Mouse (Mus musculus) limb, embryonic 13.5 days (tissue): ENCODE measurements around the gene Cyth2. TPM values are rescaled to one million over a fixed set of nuclear protein-coding genes. Genes with fewer than 3 reads are reported as not detected.

ENCODE experiments used
- ATAC-seq: fragments of 200-750 bp; cut with Nextera tagmentation; 2 replicates; pipeline ENCODE4 v1.8.0; 2017; ENCODE audit warnings: low read depth, moderate number of reproducible peaks, moderate TSS enrichment; ENCODE audit not compliant: low FRiP score
- H3K27ac ChIP-seq: fragments of 300-500 bp; sonication (generic); 2 replicates; pipeline ENCODE4 v1.5.1; 2015; ENCODE audit warnings: inconsistent platforms, mild to moderate bottlenecking, moderate library complexity
- H3K27me3 ChIP-seq: fragments of 300-500 bp; sonication (generic); 2 replicates; pipeline ENCODE4 v1.6.1; 2015; ENCODE audit warnings: mild to moderate bottlenecking, inconsistent platforms
- H3K36me3 ChIP-seq: fragments of 300-500 bp; sonication (generic); 2 replicates; pipeline ENCODE4 v1.6.1; 2015; ENCODE audit warnings: inconsistent platforms, mild to moderate bottlenecking, moderate library complexity
- H3K4me1 ChIP-seq: fragments of 300-500 bp; sonication (generic); 2 replicates; pipeline ENCODE4 v1.6.1; 2015; ENCODE audit warnings: inconsistent platforms
- H3K4me2 ChIP-seq: fragments of 300-500 bp; sonication (generic); replicated peaks from 2 replicates; pipeline ENCODE4 v1.6.1; 2015; ENCODE audit warnings: inconsistent platforms, mild to moderate bottlenecking, moderate library complexity
- H3K4me3 ChIP-seq: fragments of 300-500 bp; sonication (generic); 2 replicates; pipeline ENCODE4 v1.5.1; 2015; ENCODE audit warnings: moderate library complexity, mild to moderate bottlenecking, inconsistent platforms
- H3K9ac ChIP-seq: fragments of 300-500 bp; sonication (generic); 2 replicates; pipeline ENCODE4 v1.6.1; 2015; ENCODE audit warnings: mild to moderate bottlenecking, inconsistent platforms
- H3K9me3 ChIP-seq: fragments of 300-500 bp; sonication (generic); 2 replicates; pipeline ENCODE4 v1.6.1; 2016; ENCODE audit warnings: inconsistent platforms
- WGBS: fragments of 180-500 bp; shearing (Covaris S2); methylation state at CpG from one replicate; pipeline ENCODE4 v1.1.7; 2015; 5-methylcytosine and 5-hydroxymethylcytosine counted together
- polyA plus RNA-seq: library from polyadenylated mRNA; unstranded; fragments of >200 nt; fragmentation: Nextera tagmentation; extraction: Ambion mirVana; gene quantifications from 2 replicates; pipeline ENCODE4 v1.2.1, GENCODE M21; 2015

Gene Cyth2
- polyA plus RNA-seq, 1 experiment from 2014 or later: 135 TPM

- H3K4me3 ChIP-seq: no peak overlapping the region
- no peaks in the 10 kb centered on the region for H3K9me3 ChIP-seq
- H3K27ac ChIP-seq: no peak overlapping the region
- H3K4me1 ChIP-seq: peaks cover 21% of the 10 kb centered on the region
- H3K36me3 ChIP-seq: peaks cover 73% of the 10 kb centered on the region
- peaks cover 31% of the 10 kb centered on the region for H3K27me3 ChIP-seq
- ATAC-seq: no peak
- no peak overlapping the region for H3K4me2 ChIP-seq
- 84% methylated on average over 24 of the region's 44 CpGs for WGBS
- H3K9ac ChIP-seq: no peak overlapping the region
These were observed 20.3 kb downstream of the Cyth2 start for GRCm38 (mm10) chr7:45793969-45794585.

GRCm38 (mm10) chr7:45793240-45793639 lies 21.1 kb downstream of the Cyth2 start:
- Histone ChIP-seq H3K36me3 (peaks cover 82% of the 10 kb centered on the region), H3K27me3 (peaks cover 23% of the 10 kb centered on the region), H3K4me1 (peaks cover 16% of the 10 kb centered on the region), H3K9me3 (no peaks in the 10 kb centered on the region), H3K9ac (no peak overlapping the region), H3K4me2 (no peak overlapping the region), H3K27ac (no peak overlapping the region), H3K4me3 (no peak overlapping the region)
- 83% methylated on average over 22 of the region's 24 CpGs for WGBS
- no peak for ATAC-seq

GRCm38 (mm10) chr7:45791756-45792490 lies 22.5 kb downstream of the Cyth2 start:
- H3K27me3 ChIP-seq: peaks cover 10% of the 10 kb centered on the region
- WGBS: 73% methylated on average over 17 of the region's 17 CpGs
- no peak overlapping the region for H3K4me2 ChIP-seq
- ATAC-seq: no peak
- H3K9me3 ChIP-seq: no peaks in the 10 kb centered on the region
- H3K9ac ChIP-seq: no peak overlapping the region
- H3K36me3 ChIP-seq: peaks cover 90% of the 10 kb centered on the region
- H3K27ac ChIP-seq: no peak overlapping the region
- H3K4me1 ChIP-seq: peaks cover 13% of the 10 kb centered on the region
- H3K4me3 ChIP-seq: no peak overlapping the region

GRCm38 (mm10) chr7:45790721-45791120 lies 23.7 kb downstream of the Cyth2 start:
- Histone ChIP-seq H3K27ac (no peak overlapping the region), H3K27me3 (no peaks in the 10 kb centered on the region), H3K36me3 (peaks cover 82% of the 10 kb centered on the region), H3K9ac (no peak overlapping the region), H3K9me3 (no peaks in the 10 kb centered on the region), H3K4me1 (peaks cover 20% of the 10 kb centered on the region), H3K4me3 (no peak overlapping the region), H3K4me2 (no peak overlapping the region)
- ATAC-seq: no peak
- WGBS: 56% methylated on average over 6 of the region's 6 CpGs

- peak overlapping the region; percentile 88 for H3K4me3 ChIP-seq
- H3K9ac ChIP-seq: 0 out of 2 replicates have a peak overlapping the region, but pooled peaks have one; percentile 9
- WGBS: 85% methylated on average over 22 of the region's 22 CpGs
- peak overlapping the region; percentile 85 for H3K4me2 ChIP-seq
- peaks cover 32% of the 10 kb centered on the region for H3K4me1 ChIP-seq
- H3K27ac ChIP-seq: no peak overlapping the region
- no peaks in the 10 kb centered on the region for H3K9me3 ChIP-seq
- peaks cover 51% of the 10 kb centered on the region for H3K36me3 ChIP-seq
- no peak for ATAC-seq
- H3K27me3 ChIP-seq: 0 out of 2 replicates have a peak, but pooled peaks cover 4% of the 10 kb centered on the region
These were observed 26.7 kb downstream of the Cyth2 start for GRCm38 (mm10) chr7:45787642-45788041.

GRCm38 (mm10) chr7:45786661-45787413 lies 27.5 kb downstream of the Cyth2 start:
- Histone ChIP-seq H3K9ac (peak overlapping the region; percentile 72), H3K4me2 (peak overlapping the region; percentile 85), H3K4me3 (peak overlapping the region; percentile 88), H3K9me3 (no peaks in the 10 kb centered on the region), H3K4me1 (peaks cover 32% of the 10 kb centered on the region), H3K27ac (peak overlapping the region; percentile 66; the same call in 1 of the 2 replicates), H3K36me3 (peaks cover 43% of the 10 kb centered on the region), H3K27me3 (0 out of 2 replicates have a peak, but pooled peaks cover 4% of the 10 kb centered on the region)
- ATAC-seq: peak; percentile 64
- WGBS: 7% methylated on average over 17 of the region's 17 CpGs

- Histone ChIP-seq H3K9me3 (no peaks in the 10 kb centered on the region), H3K36me3 (peaks cover 37% of the 10 kb centered on the region), H3K4me1 (peaks cover 32% of the 10 kb centered on the region), H3K27me3 (0 out of 2 replicates have a peak, but pooled peaks cover 4% of the 10 kb centered on the region), H3K4me3 (peak overlapping the region; percentile 88), H3K9ac (peak overlapping the region; percentile 72), H3K27ac (peak overlapping the region; percentile 66; the same call in 1 of the 2 replicates), H3K4me2 (peak overlapping the region; percentile 85)
- 0% methylated on average over 14 of the region's 14 CpGs for WGBS
- peak; percentile 80 for ATAC-seq
These were observed 28.2 kb downstream of the Cyth2 start for GRCm38 (mm10) chr7:45786136-45786578.

GRCm38 (mm10) chr7:45785388-45786135 lies 28.8 kb downstream of the Cyth2 start:
- H3K27ac ChIP-seq: peak overlapping the region; percentile 40; the same call in 1 of the 2 replicates
- H3K4me2 ChIP-seq: peak overlapping the region; percentile 85
- H3K36me3 ChIP-seq: peaks cover 31% of the 10 kb centered on the region
- no peaks in the 10 kb centered on the region for H3K9me3 ChIP-seq
- peak; percentile 29; the same call in 1 of the 2 replicates for ATAC-seq
- WGBS: under 1% methylated on average over 41 of the region's 42 CpGs
- H3K4me3 ChIP-seq: peak overlapping the region; percentile 88
- peaks cover 30% of the 10 kb centered on the region for H3K4me1 ChIP-seq
- 0 out of 2 replicates have a peak, but pooled peaks cover 4% of the 10 kb centered on the region for H3K27me3 ChIP-seq
- H3K9ac ChIP-seq: peak overlapping the region; percentile 72

- H3K27me3 ChIP-seq: peaks cover 6% of the 10 kb centered on the region; the same call in 1 of the 2 replicates
- no peaks in the 10 kb centered on the region for H3K9me3 ChIP-seq
- H3K27ac ChIP-seq: peak within 1 kb of the TSS; percentile 40; the same call in 1 of the 2 replicates
- peak within 1 kb of the TSS; percentile 88 for H3K4me3 ChIP-seq
- H3K36me3 ChIP-seq: peaks cover 23% of the 10 kb centered on the region
- WGBS: 25% methylated on average over 20 of the region's 20 CpGs
- H3K4me2 ChIP-seq: peak within 1 kb of the TSS; percentile 85
- ATAC-seq: peak; percentile 31; the same call in 1 of the 2 replicates
- H3K4me1 ChIP-seq: peaks cover 28% of the 10 kb centered on the region
- peak within 1 kb of the TSS; percentile 74 for H3K9ac ChIP-seq
These were observed 29.6 kb downstream of the Cyth2 start, which contains the start of gene Sult2b1 for GRCm38 (mm10) chr7:45784524-45785372. Gene Sult2b1 (minus strand): TSS chr7:45784669.

- H3K27me3 ChIP-seq: peaks cover 17% of the 10 kb centered on the region
- H3K9ac ChIP-seq: peak within 1 kb of the TSS; percentile 74
- H3K4me2 ChIP-seq: peak within 1 kb of the TSS; percentile 85
- no peaks in the 10 kb centered on the region for H3K9me3 ChIP-seq
- no peak within 1 kb of the TSS; the same call in 1 of the 2 replicates for H3K27ac ChIP-seq
- H3K4me3 ChIP-seq: peak within 1 kb of the TSS; percentile 88
- ATAC-seq: peak; percentile 16; the same call in 1 of the 2 replicates
- peaks cover 12% of the 10 kb centered on the region for H3K36me3 ChIP-seq
- peaks cover 34% of the 10 kb centered on the region for H3K4me1 ChIP-seq
- under 1% methylated on average over 38 of the region's 38 CpGs for WGBS
These were observed 30.8 kb downstream of the Cyth2 start, which contains the start of gene Lmtk3 for GRCm38 (mm10) chr7:45783511-45784091. Gene Lmtk3 (plus strand): TSS chr7:45783738.
